Mouse (Mus musculus): ENCODE results near the gene Sptlc2. TPM values are rescaled to one million over a fixed set of nuclear protein-coding genes. Genes with fewer than 3 reads are reported as not detected.

The Sptlc2 gene
- polyA plus RNA-seq, 1 experiment: 35.0 TPM

DNA sequence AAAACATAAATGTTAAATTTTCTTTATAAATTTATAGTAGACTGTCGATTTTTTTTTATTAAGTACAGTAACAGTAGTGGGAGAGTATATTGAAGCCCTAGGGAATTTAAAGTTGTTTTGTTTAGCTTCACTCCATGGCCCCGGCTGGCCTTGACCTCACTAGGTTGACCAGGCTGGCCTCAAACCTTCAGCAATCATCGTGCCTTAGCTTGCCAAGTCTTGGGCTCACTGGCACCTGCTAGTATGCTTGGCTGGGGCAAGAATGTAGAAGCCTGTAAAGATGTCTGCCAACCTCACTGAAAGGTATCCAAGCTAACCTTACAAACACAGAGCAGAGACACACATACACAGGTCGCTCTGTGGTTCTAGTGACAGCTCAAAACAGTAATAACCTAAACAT lies 55.6 kb downstream of the Sptlc2 start:
- no peaks in the 10 kb centered on the region for H3K27me3 ChIP-seq (replicated peaks; ENCODE audit: control insufficient read depth, insufficient read depth, low read length)
- H3K36me3 ChIP-seq (ENCODE audit: control insufficient read depth, insufficient read depth, low read length): peaks cover 3% of the 10 kb centered on the region
- 54% methylated on average over 4 of the region's 4 CpGs for WGBS
- TF ChIP-seq POLR2A (IDR thresholded peaks at IDR 0.05; ENCODE audit: low read depth, low read length) (no peak), CTCF (conservative IDR thresholded peaks at IDR 0.05; ENCODE audit: insufficient read depth, insufficient read length, low read depth, low read length) (no peak)
- peaks cover 7% of the 10 kb centered on the region for H3K4me1 ChIP-seq (ENCODE audit: control insufficient read depth, insufficient read depth, low read length)
- DNase-seq: peak; percentile 26
- no peak overlapping the region for H3K4me3 ChIP-seq (ENCODE audit: insufficient read depth, low read depth, low read length)
- H3K27ac ChIP-seq (ENCODE audit: insufficient read depth, low read depth, low read length): no peak overlapping the region

DNA sequence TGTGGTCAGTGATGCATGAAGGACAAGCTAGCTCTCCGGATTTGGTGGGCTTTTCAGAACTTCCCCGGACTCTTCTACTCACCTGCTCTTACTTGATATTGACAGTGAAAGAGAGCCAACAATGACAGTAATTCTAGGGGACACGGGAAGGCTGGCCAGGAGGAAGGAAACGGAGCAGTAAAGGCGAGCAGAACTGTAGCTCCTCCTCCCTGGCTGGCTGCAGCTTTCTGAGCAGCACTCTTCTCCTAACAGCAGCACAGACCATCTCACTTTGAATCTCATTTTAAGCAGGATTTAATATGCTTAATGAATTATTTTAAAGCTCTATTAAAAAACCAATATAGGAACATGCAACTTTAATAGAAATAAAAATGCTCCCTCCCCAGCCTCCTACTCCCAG lies 56.2 kb downstream of the Sptlc2 start:
- no peak for TF ChIP-seq POLR2A (IDR thresholded peaks at IDR 0.05; ENCODE audit: low read depth, low read length)

DNA sequence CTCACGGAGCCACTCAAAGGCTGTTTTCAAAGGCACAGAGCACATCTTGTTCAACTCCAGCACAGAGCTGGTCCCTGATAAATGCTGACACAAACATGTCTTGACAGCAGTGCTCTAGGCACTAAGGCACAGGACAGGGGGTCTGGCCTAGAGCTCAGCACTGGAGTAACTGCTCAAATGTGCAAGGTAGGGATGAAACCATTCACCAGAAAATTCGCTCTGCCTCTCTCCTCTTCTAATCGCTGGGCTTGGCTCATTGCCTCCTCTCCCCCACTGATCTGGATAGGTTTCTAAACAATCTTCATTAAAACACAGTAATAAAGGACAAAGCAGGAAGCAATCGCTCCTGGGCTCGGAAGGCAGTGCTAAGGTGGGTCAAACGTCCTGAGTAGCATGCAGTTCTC lies 57.1 kb downstream of the Sptlc2 start:
- Histone ChIP-seq H3K27ac (ENCODE audit: insufficient read depth, low read depth, low read length) (peak overlapping the region; percentile 2), H3K4me1 (ENCODE audit: control insufficient read depth, insufficient read depth, low read length) (peaks cover 7% of the 10 kb centered on the region), H3K36me3 (ENCODE audit: control insufficient read depth, insufficient read depth, low read length) (peaks cover 3% of the 10 kb centered on the region), H3K4me3 (ENCODE audit: insufficient read depth, low read depth, low read length) (no peak overlapping the region), H3K27me3 (replicated peaks; ENCODE audit: control insufficient read depth, insufficient read depth, low read length) (no peaks in the 10 kb centered on the region)
- DNase-seq: peak; percentile 16
- TF ChIP-seq CTCF (conservative IDR thresholded peaks at IDR 0.05; ENCODE audit: insufficient read depth, insufficient read length, low read depth, low read length) (no peak), POLR2A (IDR thresholded peaks at IDR 0.05; ENCODE audit: low read depth, low read length) (no peak)
- WGBS: 39% methylated on average over 6 of the region's 6 CpGs

More for the DNA sequence above, 56.2 kb downstream of the Sptlc2 start:
- Histone ChIP-seq H3K27ac (ENCODE audit: insufficient read depth, low read depth, low read length) (no peak overlapping the region; the same call in 1 of the 2 replicates), H3K4me3 (ENCODE audit: insufficient read depth, low read depth, low read length) (no peak overlapping the region), H3K27me3 (replicated peaks; ENCODE audit: control insufficient read depth, insufficient read depth, low read length) (no peaks in the 10 kb centered on the region), H3K4me1 (ENCODE audit: control insufficient read depth, insufficient read depth, low read length) (peaks cover 7% of the 10 kb centered on the region), H3K36me3 (ENCODE audit: control insufficient read depth, insufficient read depth, low read length) (peaks cover 3% of the 10 kb centered on the region)
- WGBS: 17% methylated on average over 5 of the region's 5 CpGs
- peak; percentile 5 for DNase-seq

DNA sequence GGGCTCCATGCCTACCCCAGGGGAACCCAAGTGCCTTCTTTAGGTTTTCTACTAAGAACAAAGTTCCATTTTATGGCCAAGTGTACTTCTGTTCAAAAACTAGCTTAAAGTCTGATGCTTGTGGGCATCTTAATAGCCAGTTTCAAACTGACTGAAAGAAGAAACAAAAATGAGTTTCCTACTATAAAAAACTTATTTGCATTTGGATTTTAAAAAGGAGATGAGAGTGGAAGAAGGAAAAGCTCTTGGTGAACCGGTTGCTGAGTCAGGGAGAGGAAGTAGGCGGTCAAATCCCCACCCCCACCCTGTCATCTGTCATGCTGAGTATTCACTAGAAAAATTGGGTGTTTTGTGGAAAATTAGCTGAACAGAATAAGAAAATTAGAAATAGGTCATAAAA lies 57.9 kb downstream of the Sptlc2 start:
- Histone ChIP-seq H3K4me1 (ENCODE audit: control insufficient read depth, insufficient read depth, low read length) (peaks cover 7% of the 10 kb centered on the region), H3K36me3 (ENCODE audit: control insufficient read depth, insufficient read depth, low read length) (peaks cover 3% of the 10 kb centered on the region), H3K4me3 (ENCODE audit: insufficient read depth, low read depth, low read length) (no peak overlapping the region), H3K27me3 (replicated peaks; ENCODE audit: control insufficient read depth, insufficient read depth, low read length) (no peaks in the 10 kb centered on the region), H3K27ac (ENCODE audit: insufficient read depth, low read depth, low read length) (no peak overlapping the region)
- TF ChIP-seq POLR2A (IDR thresholded peaks at IDR 0.05; ENCODE audit: low read depth, low read length): no peak
- no peak for TF ChIP-seq CTCF (conservative IDR thresholded peaks at IDR 0.05; ENCODE audit: insufficient read depth, insufficient read length, low read depth, low read length)
- WGBS: 57% methylated on average over 2 of the region's 2 CpGs
- no peak for DNase-seq

DNA sequence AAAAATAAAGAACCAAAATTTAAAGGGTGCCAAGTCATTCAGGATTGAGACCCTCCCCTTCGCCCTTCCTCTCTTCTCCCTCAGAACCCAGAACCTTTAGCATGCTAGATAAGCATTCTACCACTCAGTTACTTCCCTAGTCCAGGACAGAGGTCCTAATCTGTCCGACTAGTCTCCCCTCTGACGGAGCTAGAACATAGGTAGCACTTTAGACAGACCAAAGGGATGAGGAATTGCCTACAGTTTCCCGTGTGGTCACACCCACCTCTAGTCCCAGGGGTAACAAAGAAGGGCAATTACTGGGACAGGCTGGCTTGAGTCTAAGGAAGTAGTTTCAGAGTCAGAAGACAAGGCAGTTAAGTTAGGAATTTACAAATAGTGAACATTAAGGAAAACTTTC lies 60.1 kb downstream of the Sptlc2 start:
- Histone ChIP-seq H3K27me3 (replicated peaks; ENCODE audit: control insufficient read depth, insufficient read depth, low read length) (no peaks in the 10 kb centered on the region), H3K4me3 (ENCODE audit: insufficient read depth, low read depth, low read length) (no peak overlapping the region), H3K4me1 (ENCODE audit: control insufficient read depth, insufficient read depth, low read length) (peaks cover 7% of the 10 kb centered on the region), H3K27ac (ENCODE audit: insufficient read depth, low read depth, low read length) (no peak overlapping the region), H3K36me3 (ENCODE audit: control insufficient read depth, insufficient read depth, low read length) (peaks cover 5% of the 10 kb centered on the region)
- no peak for TF ChIP-seq CTCF (conservative IDR thresholded peaks at IDR 0.05; ENCODE audit: insufficient read depth, insufficient read length, low read depth, low read length)
- no peak for TF ChIP-seq POLR2A (IDR thresholded peaks at IDR 0.05; ENCODE audit: low read depth, low read length)
- 69% methylated on average over 4 of the region's 4 CpGs for WGBS
- no peak for DNase-seq

DNA sequence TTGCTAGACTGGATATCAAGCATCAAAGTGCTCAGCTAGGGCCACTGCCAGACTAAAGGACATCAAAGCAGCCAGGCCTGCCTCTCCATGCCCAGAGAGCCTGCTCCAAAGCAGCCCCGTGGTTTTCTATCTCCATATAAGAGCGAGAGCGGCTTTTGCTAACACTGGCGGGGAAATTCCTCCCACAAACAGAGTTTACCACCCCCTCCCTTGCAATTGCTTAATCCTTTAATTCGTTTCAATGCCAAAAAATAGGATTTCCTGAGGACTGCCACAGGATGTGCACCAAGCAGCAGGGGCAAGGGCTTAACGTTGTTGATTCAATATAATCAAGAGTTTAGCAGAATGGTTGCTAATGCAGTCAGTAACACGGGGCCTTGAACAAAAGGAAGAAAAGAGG lies 60.5 kb downstream of the Sptlc2 start:
- WGBS: 45% methylated on average over 7 of the region's 7 CpGs

DNA sequence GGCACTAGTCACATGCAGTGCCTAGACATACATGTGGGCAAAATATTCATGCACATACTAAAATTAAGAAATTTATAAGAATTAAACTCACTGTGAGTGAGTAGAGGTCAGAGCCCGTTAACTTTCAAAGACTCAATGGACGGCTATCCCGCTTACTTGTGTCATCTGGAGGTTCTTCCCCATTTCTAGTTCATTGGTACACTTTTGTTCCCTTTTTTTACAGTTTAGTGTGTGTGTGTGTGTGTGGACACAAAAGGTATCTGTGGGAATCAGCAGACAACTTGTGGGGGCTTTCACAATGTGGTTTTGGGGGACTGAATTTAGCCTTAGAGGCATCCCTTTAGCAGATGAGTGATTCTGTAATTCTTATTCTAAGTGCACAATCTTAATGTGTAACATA lies 62.7 kb downstream of the Sptlc2 start:
- Histone ChIP-seq H3K36me3 (ENCODE audit: control insufficient read depth, insufficient read depth, low read length) (peaks cover 5% of the 10 kb centered on the region), H3K27ac (ENCODE audit: insufficient read depth, low read depth, low read length) (no peak overlapping the region), H3K4me3 (ENCODE audit: insufficient read depth, low read depth, low read length) (no peak overlapping the region), H3K27me3 (replicated peaks; ENCODE audit: control insufficient read depth, insufficient read depth, low read length) (no peaks in the 10 kb centered on the region), H3K4me1 (ENCODE audit: control insufficient read depth, insufficient read depth, low read length) (no peaks in the 10 kb centered on the region)
- 95% methylated on average over 3 of the region's 3 CpGs for WGBS
- no peak for DNase-seq
- TF ChIP-seq POLR2A (IDR thresholded peaks at IDR 0.05; ENCODE audit: low read depth, low read length) (no peak), CTCF (conservative IDR thresholded peaks at IDR 0.05; ENCODE audit: insufficient read depth, insufficient read length, low read depth, low read length) (no peak)

More for the DNA sequence above, 60.5 kb downstream of the Sptlc2 start:
- Histone ChIP-seq H3K4me3 (ENCODE audit: insufficient read depth, low read depth, low read length) (no peak overlapping the region), H3K4me1 (ENCODE audit: control insufficient read depth, insufficient read depth, low read length) (peaks cover 5% of the 10 kb centered on the region), H3K36me3 (ENCODE audit: control insufficient read depth, insufficient read depth, low read length) (peaks cover 5% of the 10 kb centered on the region), H3K27ac (ENCODE audit: insufficient read depth, low read depth, low read length) (no peak overlapping the region), H3K27me3 (replicated peaks; ENCODE audit: control insufficient read depth, insufficient read depth, low read length) (no peaks in the 10 kb centered on the region)
- DNase-seq: no peak
- TF ChIP-seq POLR2A (IDR thresholded peaks at IDR 0.05; ENCODE audit: low read depth, low read length) (no peak), CTCF (conservative IDR thresholded peaks at IDR 0.05; ENCODE audit: insufficient read depth, insufficient read length, low read depth, low read length) (no peak)

DNA sequence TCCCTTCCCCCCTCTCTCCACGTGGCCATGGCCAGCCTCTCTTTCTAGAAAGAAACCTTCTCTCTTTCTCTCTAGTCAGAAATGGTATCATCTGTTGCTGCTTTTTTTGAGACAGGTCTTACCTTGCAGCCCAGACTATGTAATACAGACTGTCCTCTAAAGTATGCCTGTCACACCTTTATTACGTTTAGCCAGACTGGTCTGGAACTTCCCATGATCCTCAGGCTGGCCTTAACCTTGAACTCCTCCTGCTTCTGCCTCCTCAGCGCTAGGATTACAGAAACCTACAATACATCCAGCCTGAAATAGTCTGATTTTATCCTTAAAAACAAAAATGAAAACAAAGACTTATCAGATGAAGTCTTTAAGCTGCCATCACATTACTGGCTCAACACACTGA lies 68.9 kb downstream of the Sptlc2 start:
- TF ChIP-seq CTCF (conservative IDR thresholded peaks at IDR 0.05; ENCODE audit: insufficient read depth, insufficient read length, low read depth, low read length) (no peak), POLR2A (IDR thresholded peaks at IDR 0.05; ENCODE audit: low read depth, low read length) (no peak)
- H3K4me1 ChIP-seq (ENCODE audit: control insufficient read depth, insufficient read depth, low read length): no peaks in the 10 kb centered on the region
- H3K36me3 ChIP-seq (ENCODE audit: control insufficient read depth, insufficient read depth, low read length): 0 out of 2 replicates have a peak, but pooled peaks cover under 1% of the 10 kb centered on the region
- H3K27ac ChIP-seq (ENCODE audit: insufficient read depth, low read depth, low read length): no peak overlapping the region
- H3K27me3 ChIP-seq (replicated peaks; ENCODE audit: control insufficient read depth, insufficient read depth, low read length): no peaks in the 10 kb centered on the region
- DNase-seq: no peak
- WGBS: 73% methylated on average over 3 of the region's 3 CpGs
- no peak overlapping the region for H3K4me3 ChIP-seq (ENCODE audit: insufficient read depth, low read depth, low read length)

Measured in kidney, adult 2 months (tissue).